Mouse (Mus musculus) liver, embryonic 14.5 days (tissue): ENCODE measurements around the gene Coro2a. TPM values are rescaled to one million over a fixed set of nuclear protein-coding genes. Genes with fewer than 3 reads are reported as not detected.

Experiments used
- ATAC-seq: fragments of 200-750 bp; cut with Nextera tagmentation; 2 replicates; pipeline ENCODE4 v1.8.0; 2017; ENCODE audit warnings: moderate number of reproducible peaks, mild to moderate bottlenecking, moderate library complexity; ENCODE audit not compliant: insufficient read depth
- DNase-seq, 3 experiments: peaks; one replicate each; pipeline ENCODE4 v3.0.0-alpha.2; 2012 to 2013; ENCODE audit warnings: low read depth in 3 of 3, low spot score in 3 of 3
- H3K27ac ChIP-seq: fragments of 300-500 bp; sonication (generic); 2 replicates; pipeline ENCODE4 v1.5.1; 2014; ENCODE audit warnings: moderate library complexity, mild to moderate bottlenecking, control low read depth, inconsistent platforms
- H3K27me3 ChIP-seq: fragments of 300-500 bp; sonication (generic); 2 replicates; pipeline ENCODE4 v1.6.1; 2014; ENCODE audit warnings: mild to moderate bottlenecking, low read length, moderate library complexity; ENCODE audit not compliant: control insufficient read depth, insufficient read depth
- H3K36me3 ChIP-seq: fragments of 300-500 bp; sonication (generic); replicated peaks from 2 replicates; pipeline ENCODE4 v1.6.1; 2014; ENCODE audit warnings: low read depth; ENCODE audit not compliant: control insufficient read depth, insufficient read depth
- H3K4me1 ChIP-seq, 2 experiments: fragments of 200-500 bp in 1 of 2; fragments of 300-500 bp in 1 of 2; sonication (generic) in 1 of 2; replicated peaks; 2 replicates each; pipeline ENCODE4 v1.6.1; 2012 to 2014; ENCODE audit warnings: antibody characterized with exemption in 1 of 2, inconsistent platforms in 1 of 2, low read length in 1 of 2; ENCODE audit not compliant: control insufficient read depth in 2 of 2, insufficient read depth in 2 of 2
- H3K4me2 ChIP-seq: fragments of 300-500 bp; sonication (generic); 2 replicates; pipeline ENCODE4 v1.6.1; 2014; ENCODE audit warnings: low read depth, mild to moderate bottlenecking, control low read depth, moderate library complexity
- H3K4me3 ChIP-seq, 2 experiments: fragments of 200-500 bp in 1 of 2; fragments of 300-500 bp in 1 of 2; sonication (generic) in 1 of 2; 2 replicates each; pipeline ENCODE4 v1.5.1; 2012 to 2014; ENCODE audit warnings: low read depth in 2 of 2, low read length in 2 of 2, mild to moderate bottlenecking in 2 of 2, control low read depth in 1 of 2, inconsistent platforms in 1 of 2, moderate library complexity in 1 of 2; ENCODE audit not compliant: insufficient read depth in 1 of 2
- H3K9ac ChIP-seq: fragments of 300-500 bp; sonication (generic); replicated peaks from 2 replicates; pipeline ENCODE4 v1.6.1; 2014; ENCODE audit warnings: mild to moderate bottlenecking, control low read depth, moderate library complexity
- H3K9me3 ChIP-seq: fragments of 300-500 bp; sonication (generic); 2 replicates; pipeline ENCODE4 v1.6.1; 2016; ENCODE audit warnings: low read length, mixed read lengths; ENCODE audit not compliant: control insufficient read depth
- CTCF ChIP-seq: IDR thresholded peaks from 2 replicates; pipeline ENCODE4 v1.5.1; 2016; ENCODE audit warnings: antibody characterized with exemption, low read depth, control low read depth
- EP300 ChIP-seq: IDR thresholded peaks from 2 replicates; pipeline ENCODE4 v1.6.1; 2016; ENCODE audit warnings: antibody characterized with exemption, low read depth
- WGBS: fragments of 180-500 bp; shearing (Covaris S2); extraction: QIAGEN DNeasy Blood & Tissue Kit; methylation state at CpG from one replicate; pipeline ENCODE4 v1.1.7; 2014; ENCODE audit not compliant: insufficient replicate concordance; 5-methylcytosine and 5-hydroxymethylcytosine counted together
- polyA plus RNA-seq, 2 experiments: library from polyadenylated mRNA; depleted of rRNA in 1 of 2; stranded (reverse) in 1 of 2; unstranded in 1 of 2; fragments of >200 nt; fragmentation: Nextera tagmentation in 1 of 2; extraction: Ambion mirVana in 1 of 2; gene quantifications; 2 replicates each; pipeline versions ENCODE4 v1.2.1 to v1.2.3; 2012 to 2014

The Coro2a gene
- polyA plus RNA-seq, 2 experiments = 2.6 to 2.7 TPM

GRCm38 (mm10) chr4:46521457-46521856, 80.5 kb downstream of the Coro2a start:
- no peak overlapping the region for H3K4me3 ChIP-seq
- ATAC-seq = no peak
- H3K4me2 ChIP-seq = no peak overlapping the region
- H3K9me3 ChIP-seq = no peaks in the 10 kb centered on the region
- H3K27ac ChIP-seq = no peak overlapping the region
- peaks cover 3% of the 10 kb centered on the region; the same call in 1 of the 2 replicates for H3K36me3 ChIP-seq
- no peak overlapping the region for H3K9ac ChIP-seq
- TF ChIP-seq CTCF = no peak
- no peak for TF ChIP-seq EP300
- 72% methylated on average over 10 of the region's 10 CpGs for WGBS
- peaks cover 5 to 8% of the 10 kb centered on the region in 2 experiments for H3K4me1 ChIP-seq
- H3K27me3 ChIP-seq = no peaks in the 10 kb centered on the region
- no peak for DNase-seq

GRCm38 (mm10) chr4:46520491-46520890, 81.5 kb downstream of the Coro2a start:
- DNase-seq = no peak
- no peaks in the 10 kb centered on the region for H3K27me3 ChIP-seq
- H3K9me3 ChIP-seq = no peaks in the 10 kb centered on the region
- peaks cover 2 to 5% of the 10 kb centered on the region in 2 experiments; a peak in 3 of 4 replicates for H3K4me1 ChIP-seq
- no peak overlapping the region for H3K9ac ChIP-seq
- WGBS = 80% methylated on average over 2 of the region's 2 CpGs
- no peak overlapping the region for H3K4me3 ChIP-seq
- no peak for ATAC-seq
- H3K4me2 ChIP-seq = no peak overlapping the region
- no peak for TF ChIP-seq CTCF
- peaks cover 3% of the 10 kb centered on the region; the same call in 1 of the 2 replicates for H3K36me3 ChIP-seq
- H3K27ac ChIP-seq = no peak overlapping the region

- no peaks in the 10 kb centered on the region for H3K9me3 ChIP-seq
- TF ChIP-seq EP300 (no peak; the same call in 1 of the 2 replicates), CTCF (peak; percentile 91)
- H3K9ac ChIP-seq = no peak overlapping the region; the same call in 1 of the 2 replicates
- H3K36me3 ChIP-seq = peaks cover under 1% of the 10 kb centered on the region
- WGBS = 4% methylated on average over 16 of the region's 16 CpGs
- peak; percentile 73 to 78 (median 76) for DNase-seq
- peak overlapping the region; percentile 14 for H3K27ac ChIP-seq
- peak overlapping the region; percentile 99 for H3K4me2 ChIP-seq
- ATAC-seq = peak; percentile 42; the same call in 1 of the 2 replicates
- H3K4me1 ChIP-seq = peaks cover 14 to 23% of the 10 kb centered on the region in 2 experiments
- H3K4me3 ChIP-seq = peak overlapping the region; percentile 46 to 75
- H3K27me3 ChIP-seq = no peaks in the 10 kb centered on the region; the same call in 1 of the 2 replicates
Measured at GRCm38 (mm10) chr4:46507736-46508460, 94.1 kb downstream of the Coro2a start.

- TF ChIP-seq CTCF (no peak), EP300 (no peak)
- no peak overlapping the region for H3K27ac ChIP-seq
- no peaks in the 10 kb centered on the region for H3K9me3 ChIP-seq
- WGBS = 1% methylated on average over 92 of the region's 94 CpGs
- no peaks in the 10 kb centered on the region; the same call in 1 of the 2 replicates for H3K27me3 ChIP-seq
- H3K4me1 ChIP-seq = peaks cover 14 to 23% of the 10 kb centered on the region in 2 experiments
- H3K4me3 ChIP-seq = peak overlapping the region; percentile 61 to 75
- DNase-seq (peak; percentile 89 to 90 (median 90)), ATAC-seq (peak; percentile 94)
- peak overlapping the region; percentile 99 for H3K4me2 ChIP-seq
- peak overlapping the region; percentile 71 for H3K9ac ChIP-seq
- H3K36me3 ChIP-seq = peaks cover 5% of the 10 kb centered on the region
Measured at GRCm38 (mm10) chr4:46506801-46507610, 95.0 kb downstream of the Coro2a start.
